Mouse (Mus musculus) 3T3-L1 (cell line): ENCODE data around the gene Nexn.

ENCODE experiments used
- DNase-seq: peaks from one replicate; pipeline ENCODE4 v3.0.0-alpha.2; 2015; ENCODE audit warnings: low read depth, low spot score

Gene Nexn

DNA sequence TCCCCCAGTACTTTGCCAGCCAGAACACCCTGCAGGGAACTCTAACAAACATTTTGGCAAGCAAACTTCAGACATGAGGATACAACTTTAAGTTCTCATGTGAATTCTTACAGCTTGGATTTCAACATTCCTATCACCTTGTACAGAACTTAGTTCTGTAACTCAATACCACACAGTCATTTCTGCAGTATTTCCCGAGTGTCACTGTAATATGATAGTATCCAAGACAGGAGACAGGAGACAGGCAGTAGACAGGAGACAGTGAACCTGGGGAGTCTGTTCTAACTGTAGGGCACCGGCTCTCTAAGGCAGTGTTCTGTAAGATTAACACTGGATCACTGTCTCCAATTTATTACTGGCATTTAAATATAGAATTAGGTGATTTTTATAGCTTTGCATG is 12.3 kb upstream of the Nexn start:
- DNase-seq: peak; percentile 54

DNA sequence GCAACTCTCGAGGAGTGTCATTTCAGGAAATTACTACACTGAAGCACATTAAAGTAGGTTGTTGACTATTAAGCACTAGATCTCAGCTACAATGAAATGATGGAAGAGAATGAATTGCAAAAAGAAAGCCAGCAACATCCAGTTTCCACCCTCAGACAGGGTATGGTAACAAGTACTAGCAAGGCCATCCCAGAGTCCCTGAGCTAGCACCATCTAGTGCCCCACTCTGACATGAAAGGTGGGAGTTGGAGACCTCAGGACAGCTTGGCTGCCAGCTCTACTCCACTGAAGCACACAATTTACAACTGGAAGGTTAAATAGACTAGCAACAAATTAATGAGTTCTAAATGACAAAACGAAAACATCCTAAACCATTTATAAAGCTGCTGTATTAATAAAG is 11.8 kb upstream of the Nexn start:
- no peak for DNase-seq

DNA sequence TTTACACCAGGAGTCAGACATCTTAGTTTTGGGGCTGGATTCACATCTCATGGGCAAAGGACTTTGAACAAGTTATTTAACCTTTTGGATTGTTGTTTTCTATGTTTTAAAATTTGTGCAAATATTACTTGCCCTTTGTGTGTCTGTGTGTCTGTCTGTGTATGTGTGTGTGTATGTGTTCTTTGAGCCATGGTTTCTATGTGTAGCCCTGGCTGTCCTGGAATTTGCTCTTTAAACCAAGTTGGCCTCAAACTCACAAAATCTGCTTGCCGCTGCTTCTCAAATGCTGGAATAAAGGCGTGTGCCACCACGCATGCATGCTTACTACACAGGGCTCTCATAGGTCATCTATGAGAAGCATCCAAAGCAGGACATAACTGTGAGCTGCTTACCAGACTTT is 10.8 kb upstream of the Nexn start:
- DNase-seq: no peak

DNA sequence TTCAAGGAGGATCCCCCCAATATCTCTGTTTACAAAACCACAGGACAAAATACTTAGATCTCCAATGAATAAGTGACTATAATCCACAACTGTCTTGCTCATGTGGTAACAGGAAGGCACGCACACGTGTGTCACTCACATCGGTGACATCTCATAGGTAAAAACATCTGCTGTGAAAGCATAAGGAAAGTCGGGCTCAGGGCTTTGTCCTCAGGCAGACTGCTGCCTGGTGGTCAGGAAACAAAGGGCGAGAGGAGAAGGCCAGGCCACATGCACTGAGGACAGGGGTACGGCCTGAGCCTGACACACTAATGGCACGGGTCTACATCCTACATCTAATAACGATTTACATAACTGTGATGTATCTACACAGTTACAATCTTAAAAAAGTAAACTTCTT is 8.9 kb upstream of the Nexn start:
- no peak for DNase-seq

DNA sequence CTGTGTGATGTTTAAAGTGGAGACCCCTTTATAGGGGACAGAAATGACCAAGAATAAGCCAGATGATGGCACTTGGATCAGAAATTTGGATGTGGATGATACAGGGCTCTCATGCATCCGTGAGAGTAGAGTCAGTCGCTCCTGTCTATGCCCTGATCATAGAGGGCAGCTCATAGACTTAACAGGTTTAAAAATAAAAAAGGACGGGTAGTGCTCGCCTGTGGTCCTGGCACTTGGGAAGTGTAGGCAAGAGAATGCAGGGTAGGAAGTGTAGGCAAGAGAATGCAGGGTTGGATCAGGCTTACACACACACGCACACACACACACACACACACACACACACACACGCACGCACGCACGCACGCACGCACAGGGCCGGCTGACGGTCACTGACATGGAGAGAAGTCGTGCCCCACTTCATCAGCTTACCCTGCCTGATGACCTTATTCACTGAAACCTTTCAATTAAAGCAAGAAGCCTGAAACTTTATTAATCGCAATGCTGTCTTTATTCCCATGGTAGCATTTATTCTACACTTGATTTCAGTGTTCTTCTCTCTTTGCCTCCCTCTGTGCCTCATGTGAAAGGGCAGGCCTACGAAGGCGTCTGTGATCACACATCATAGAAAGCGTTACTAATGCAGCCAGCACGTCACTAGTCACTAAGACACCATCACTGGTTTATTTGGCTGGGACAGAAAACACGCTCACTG is 7.0 kb upstream of the Nexn start:
- DNase-seq: no peak

DNA sequence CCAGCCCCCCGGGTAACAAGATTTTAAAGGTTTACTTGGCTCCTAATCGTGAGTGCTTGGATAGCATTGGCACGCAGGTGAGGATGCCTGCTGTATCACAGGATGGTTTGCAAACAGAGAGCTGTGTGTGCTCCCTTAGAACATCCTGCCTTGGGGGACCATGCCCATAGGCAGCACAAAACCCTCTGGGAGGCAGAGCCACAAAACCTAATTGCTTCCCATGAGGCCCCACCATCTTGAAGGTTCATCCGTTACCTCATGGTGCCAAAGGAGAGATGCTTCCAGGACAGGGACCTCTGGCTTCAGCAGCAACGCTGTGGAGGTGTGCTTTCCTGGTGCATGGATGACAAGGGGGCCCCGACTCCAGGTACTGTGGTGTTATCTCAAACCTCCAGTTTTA is 5.7 kb upstream of the Nexn start:
- no peak for DNase-seq

DNA sequence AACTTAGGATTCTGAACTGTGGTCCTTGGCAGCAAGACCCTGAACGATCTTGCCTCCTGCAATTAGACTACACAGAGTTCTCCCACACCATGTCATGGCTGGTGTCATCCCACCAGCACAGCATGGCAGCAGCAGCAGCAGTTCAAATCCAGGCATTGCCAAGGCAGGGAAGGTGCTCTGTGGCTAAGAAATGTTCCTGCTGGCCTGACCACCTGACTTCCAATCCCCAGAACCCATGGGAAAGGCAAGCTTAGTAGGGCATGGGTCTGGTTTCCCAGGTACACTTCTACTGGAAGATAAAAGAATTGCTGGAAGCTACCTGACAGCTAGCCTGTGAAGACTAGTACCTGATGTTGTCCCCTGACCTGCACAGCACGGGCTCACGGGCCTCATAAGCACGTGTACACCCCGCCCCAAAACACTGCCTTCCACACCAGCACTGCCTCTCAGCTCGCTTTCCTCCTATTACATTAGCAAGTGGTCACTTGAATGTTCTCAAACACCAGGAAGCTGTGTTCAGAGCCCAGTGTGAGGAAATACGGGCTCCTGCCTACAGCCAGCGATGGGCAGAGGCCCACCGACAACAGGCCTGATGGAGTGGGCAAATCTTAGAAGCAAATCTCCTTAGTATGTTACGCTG is 5.0 kb upstream of the Nexn start:
- no peak for DNase-seq

DNA sequence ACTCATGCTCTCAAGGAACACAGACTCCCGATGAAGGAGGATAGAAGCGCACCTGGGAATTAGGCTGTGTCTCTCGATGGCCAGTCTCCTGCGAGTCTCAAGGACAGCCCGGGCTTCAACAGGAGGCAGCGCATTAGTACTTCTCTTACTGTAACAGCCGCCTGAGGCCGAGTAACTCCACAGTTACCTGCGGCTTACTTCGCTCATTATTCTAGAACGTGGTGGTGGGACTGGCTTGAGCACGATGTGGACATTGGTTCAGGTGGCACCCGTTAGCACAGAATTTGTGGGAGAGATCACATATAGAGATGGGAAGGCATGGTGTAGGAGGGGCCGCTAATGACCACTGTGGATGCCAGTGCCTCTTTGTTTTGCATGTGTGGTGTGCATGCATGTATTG is 1.9 kb upstream of the Nexn start:
- DNase-seq: no peak

DNA sequence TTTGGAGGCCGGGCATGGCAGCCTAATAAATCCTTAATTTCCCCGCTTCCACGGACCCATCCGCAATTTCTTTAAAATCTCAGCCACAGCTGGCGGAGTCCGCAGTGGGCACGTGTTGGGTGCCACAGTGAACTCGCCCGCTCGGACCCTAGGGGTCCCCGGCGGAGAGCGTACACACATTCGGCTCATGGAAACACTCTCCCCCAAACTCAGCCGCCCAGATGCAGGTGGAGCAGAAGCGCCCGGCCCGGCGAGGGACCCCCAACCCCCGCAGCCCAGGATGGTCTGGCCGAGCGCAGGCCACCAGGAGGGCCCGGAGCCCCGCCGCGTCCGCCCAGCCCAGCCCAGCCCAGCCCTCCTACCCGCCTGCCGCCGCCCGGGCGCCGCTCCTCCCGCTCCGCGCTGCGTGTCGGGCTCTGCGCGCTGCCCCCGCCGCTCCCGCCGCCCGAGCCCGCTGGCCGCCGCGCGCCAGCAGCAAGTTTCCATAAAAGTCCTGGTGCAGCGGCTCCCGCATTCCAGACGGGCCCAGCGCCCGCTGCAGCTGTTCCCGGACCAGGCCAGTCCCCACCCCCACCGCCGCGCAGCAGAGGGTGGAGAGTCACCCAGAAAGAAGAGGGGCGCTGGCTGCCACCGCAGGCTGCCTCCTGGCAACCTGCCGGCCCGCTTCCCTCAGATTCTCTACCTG is 657 bp downstream of the Nexn start:
- DNase-seq: peak; percentile 40

DNA sequence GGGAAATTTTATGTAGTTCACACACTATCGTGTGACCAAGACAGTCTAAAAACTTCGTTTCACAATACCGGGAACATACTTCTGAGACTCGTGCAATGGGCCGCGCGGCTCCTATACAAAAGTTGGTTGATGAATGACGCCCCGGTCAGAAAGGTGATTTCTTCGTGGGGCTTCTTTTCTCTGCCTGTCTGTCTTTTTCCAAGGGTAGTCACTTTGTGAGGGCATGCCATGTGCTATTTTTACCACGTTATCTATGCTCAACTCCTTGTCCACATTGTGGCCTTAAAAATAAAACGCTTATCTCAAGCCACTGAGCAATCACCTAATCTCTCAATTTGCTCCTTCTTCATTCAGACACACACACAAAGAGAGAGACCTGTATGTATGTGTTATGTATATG is 1.3 kb downstream of the Nexn start:
- DNase-seq: no peak

DNA sequence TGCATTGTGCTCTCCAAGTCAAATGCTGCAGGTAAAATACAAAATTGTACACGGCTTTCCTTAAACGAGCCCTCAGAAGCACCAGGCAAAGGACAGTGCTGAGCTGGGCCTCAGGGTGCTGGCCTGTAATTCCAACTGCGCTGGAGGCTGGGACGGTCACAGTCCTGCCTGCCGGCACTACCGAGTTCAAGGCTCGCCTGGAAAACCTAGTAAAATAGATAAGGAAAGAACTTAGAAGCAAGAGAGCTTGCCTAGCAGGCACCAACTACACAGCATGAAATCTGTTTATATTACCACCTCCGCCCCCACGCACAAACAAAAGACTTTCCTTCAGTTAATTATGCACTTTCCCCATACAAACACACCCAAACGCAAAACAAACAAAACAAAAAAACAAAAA is 1.8 kb downstream of the Nexn start:
- no peak for DNase-seq

DNA sequence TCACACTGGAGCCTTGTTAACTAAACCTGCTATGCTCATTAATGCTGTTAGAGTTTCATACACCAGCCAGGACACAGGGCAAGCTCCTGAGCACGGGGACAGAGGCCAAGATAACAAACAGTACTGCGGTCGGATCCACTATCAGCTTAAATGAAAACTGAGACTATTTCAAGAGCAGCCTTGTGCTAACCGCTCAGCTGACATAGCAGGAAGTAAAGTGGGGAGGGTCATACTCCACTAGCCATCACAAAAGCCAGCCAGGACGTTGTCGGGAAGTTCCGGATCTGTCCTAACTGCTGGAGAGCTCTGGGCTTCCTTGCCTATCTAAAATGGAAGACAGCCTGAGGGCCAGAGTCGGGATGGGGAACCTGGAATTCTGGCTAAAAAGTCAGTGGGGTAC is 4.2 kb downstream of the Nexn start:
- no peak for DNase-seq

DNA sequence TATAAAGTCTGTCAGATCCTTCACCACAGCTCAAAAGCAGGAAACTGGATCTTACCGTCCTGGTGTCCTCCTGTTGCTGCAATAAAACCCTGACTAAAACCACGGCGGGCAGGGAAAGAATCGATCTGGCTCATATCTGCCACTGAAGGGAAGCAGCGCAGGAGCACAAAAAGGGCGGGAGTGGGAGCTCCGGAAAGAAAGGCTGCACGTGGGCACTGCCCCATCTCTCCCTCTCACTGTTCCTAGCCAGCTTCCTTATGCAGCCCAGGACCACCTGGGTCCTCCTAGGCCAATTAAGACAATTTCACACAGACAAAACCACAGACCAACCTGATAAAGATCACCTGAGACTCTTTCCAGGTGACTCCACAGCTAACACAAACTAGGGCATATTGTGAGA is 4.7 kb downstream of the Nexn start:
- DNase-seq: no peak

DNA sequence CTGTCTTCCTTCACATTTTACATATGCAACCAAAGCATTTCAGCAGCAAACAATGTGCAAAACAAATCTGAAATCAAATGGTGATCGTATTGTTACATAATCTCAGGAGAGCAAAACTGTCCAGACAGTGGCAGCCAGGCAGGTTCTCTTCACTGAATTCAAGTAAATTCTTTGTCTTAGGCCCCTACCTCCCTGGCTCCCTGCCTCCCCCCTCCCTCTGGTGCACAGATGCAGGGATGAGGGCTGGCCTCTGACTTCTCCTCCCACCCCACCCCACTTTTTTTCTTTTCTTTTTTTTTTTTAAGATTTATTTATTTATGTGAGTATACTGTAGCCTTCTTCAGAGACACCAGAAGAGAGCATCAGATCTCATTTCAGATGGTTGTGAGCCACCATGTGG is 5.8 kb downstream of the Nexn start:
- no peak for DNase-seq

DNA sequence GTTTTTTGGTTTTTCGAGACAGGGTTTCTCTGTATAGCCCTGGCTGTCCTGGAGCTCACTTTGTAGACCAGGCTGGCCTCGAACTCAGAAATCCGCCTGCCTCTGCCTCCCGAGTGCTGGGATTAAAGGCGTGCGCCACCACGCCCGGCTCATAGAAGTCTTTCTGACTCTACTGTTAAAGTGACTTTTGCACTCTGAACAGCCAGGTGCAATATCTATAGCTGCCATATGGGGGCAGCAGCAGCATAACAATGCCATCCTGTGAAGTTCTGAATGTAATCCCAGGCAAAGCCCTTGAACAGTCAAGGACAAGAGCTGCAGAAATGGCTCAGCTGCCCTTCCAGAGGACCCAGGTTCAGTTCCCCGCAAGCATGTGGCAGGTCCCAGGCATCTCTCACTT is 6.7 kb downstream of the Nexn start:
- peak; percentile 92 for DNase-seq

DNA sequence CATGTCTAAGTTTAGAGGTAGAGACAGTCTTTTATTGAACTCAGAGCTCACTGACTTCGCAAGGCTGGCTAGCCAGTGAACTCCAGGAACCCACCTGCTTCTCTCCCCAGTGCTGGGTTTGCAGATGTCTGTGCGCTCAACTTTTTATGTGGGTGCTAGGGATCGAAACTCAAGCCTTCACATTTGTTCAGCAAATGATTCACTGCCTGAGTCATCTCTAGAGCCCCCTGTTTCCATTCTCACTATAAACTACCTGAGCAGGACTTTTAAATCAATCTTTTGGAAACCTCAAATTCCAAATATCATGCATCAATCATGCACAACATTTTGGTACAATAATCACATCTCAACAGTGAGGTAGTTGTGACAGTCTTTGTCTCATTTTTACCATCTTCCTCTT is 8.6 kb downstream of the Nexn start:
- no peak for DNase-seq

DNA sequence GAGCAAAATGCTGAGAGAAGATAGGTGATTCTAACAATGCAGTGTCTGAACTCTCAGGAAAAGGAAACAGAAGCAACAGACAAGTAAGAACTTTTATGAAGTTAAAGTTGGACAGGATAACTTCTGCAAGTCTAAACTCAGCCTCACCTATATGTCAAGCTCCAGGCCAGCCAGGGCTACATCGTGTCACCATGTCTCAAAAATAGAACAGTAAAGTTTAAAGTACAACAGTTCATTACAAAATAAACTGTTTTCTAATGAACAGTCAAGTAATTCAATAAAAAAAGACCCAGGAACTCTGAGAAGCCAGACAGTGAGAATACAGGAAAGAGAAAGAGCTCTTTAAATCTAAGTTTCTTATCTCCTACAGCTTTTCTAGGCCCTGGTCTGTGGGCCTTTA is 15.7 kb downstream of the Nexn start:
- DNase-seq: no peak

DNA sequence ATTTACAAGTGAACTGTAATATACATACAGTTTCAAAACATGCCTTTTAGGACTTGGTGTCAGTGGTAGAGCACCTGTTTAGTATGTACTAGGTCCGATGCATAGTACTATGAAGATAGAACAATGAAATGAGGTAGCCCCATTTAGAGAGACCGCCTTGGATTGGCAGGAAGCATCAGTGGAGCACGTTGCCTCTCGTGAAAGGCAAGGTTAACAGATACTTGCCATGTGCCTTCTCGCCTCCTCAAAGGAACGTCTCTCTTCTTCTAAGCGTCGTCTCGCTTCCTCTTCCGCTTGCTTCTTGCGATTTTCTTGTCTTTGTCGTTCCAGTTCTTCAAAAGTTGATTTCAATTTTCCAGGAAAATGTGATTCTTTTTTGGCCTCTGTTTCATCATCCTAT is 18.4 kb downstream of the Nexn start:
- DNase-seq: no peak

DNA sequence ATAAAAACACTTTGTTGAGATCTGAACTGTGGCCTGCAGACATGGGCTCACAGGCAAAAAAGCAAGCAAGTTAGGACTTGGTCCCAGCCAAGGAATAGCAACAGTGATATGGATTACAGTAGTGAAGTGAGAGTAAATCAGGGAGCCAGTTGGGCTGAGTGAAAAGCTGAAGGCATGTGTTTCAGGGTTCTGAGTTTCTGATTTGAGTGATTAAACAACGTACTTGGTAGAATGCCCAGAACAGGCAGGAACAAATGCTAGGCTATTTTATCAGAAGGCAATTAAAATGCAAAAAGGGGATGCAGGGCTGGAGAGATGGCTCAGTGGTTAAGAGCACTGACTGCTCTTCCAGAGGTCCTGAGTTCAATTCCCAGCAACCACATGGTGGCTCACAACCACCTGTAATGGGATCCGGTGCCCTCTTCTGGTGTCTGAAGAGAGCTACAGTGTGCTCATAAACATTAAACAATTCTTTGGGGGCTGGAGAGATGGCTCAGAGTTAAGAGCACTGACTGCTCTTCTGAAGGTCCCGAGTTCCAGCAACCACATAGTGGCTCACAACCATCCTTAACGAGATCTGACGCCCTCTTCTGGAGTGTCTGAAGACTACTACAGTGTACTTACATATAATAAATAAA is 20.8 kb downstream of the Nexn start:
- peak; percentile 39 for DNase-seq

DNA sequence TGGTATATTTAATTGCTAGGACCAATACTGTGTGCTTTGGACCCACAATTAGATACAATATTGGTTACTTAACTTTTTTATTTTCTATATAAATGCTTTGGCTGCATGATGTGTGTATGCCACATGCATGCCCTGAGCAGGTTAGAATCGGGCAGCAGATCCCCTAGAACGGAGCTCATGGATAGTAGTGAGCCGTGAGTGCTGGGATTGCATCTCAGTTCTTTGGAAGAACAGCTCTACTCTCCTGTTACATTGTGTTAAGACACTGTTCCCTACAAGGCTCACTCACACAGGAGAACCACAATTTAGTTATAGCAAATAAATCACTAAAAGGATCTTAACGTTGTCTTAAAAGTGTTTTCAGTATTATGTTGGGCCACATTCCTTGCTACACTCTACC is 22.8 kb downstream of the Nexn start:
- no peak for DNase-seq

DNA sequence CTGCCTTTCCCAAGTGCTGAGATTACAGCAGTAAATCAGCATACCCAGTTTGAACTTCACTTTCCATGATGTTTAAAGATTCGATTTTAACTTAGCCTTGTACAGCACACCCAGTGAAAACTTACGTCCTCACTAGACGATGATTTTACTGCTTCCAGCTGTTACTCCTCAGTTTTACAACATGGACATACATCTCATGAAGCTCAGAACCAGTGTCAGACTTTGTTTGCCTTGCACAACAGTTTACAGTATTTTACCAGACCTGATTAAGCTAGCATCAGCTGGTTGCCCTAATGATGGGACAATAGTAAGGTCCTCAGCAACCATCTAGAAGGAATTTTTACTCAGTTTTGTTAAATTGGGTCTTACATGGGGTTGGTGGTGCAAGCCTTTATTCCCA is 25.1 kb downstream of the Nexn start:
- DNase-seq: no peak

DNA sequence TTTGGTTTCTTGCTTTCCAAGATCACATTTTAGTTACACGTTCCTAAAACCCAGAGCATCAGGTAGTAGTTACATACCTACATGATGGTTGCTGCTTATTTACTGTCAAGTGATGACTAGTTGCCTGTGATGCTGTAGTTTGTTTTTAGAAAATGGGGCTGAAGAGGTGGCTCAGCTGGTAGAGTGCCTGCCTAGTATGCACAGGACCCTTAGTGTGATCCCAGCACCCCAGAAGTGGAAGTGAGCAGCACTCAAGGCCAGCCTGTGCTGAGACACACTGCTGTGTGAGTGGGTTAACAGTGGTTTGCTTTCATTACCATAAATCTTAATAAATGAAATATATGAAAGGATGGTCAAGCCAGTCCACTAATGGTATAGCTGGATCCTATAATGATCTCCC is 26.6 kb downstream of the Nexn start:
- DNase-seq: no peak

DNA sequence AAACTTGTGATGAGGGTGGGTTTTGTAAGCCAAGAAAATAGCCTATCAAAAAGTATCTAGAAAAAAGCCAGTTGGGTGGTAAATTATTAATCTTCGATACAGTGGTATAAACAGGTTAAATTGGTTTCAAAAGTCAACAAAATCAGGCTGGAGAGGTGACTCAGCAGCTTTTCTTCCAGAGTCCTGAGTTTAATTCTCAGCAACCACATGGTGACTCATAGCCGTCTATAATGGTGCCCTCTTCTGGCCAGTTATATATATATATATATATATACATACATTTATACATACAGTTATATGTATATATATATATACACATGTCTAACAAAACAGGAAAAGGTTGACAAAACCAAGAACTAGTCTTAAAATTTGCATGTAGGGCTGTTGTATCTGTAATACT is 27.3 kb downstream of the Nexn start:
- peak; percentile 83 for DNase-seq
